Mouse (Mus musculus) lung, adult 2 months (tissue): ENCODE data around the gene Slc29a4.

Source experiments
- CTCF ChIP-seq: fragments of 200-500 bp; IDR thresholded peaks from 2 replicates; pipeline ENCODE4 v1.5.1; 2011; ENCODE audit warnings: mild to moderate bottlenecking, low read length, control low read depth; ENCODE audit not compliant: insufficient read depth
- POLR2A ChIP-seq: fragments of 200-500 bp; IDR thresholded peaks from 2 replicates; pipeline ENCODE4 v1.6.1; 2011; ENCODE audit warnings: low read depth, mild to moderate bottlenecking, control low read depth, low read length, borderline replicate concordance; ENCODE audit errors: extremely low read depth

- TF ChIP-seq CTCF, result no peak
- no peak for TF ChIP-seq POLR2A
These were observed 57.9 kb downstream of the Slc29a4 start for GRCm38 (mm10) chr5:142750173-142750572.
